Mouse (Mus musculus) thymus, postnatal 0 days (tissue): ENCODE data around the gene Krit1. TPM values are rescaled to one million over a fixed set of nuclear protein-coding genes. Genes with fewer than 3 reads are reported as not detected.
"Not testable (repeated sequence)": the region's sequence is repeated elsewhere in the genome, so short reads cannot be mapped to it uniquely, and the experiment has no call there.

Experiments used
- DNase-seq: peaks from one replicate; pipeline ENCODE4 v3.0.0-alpha.2; 2015; ENCODE audit warnings: low spot score
- polyA plus RNA-seq: library from polyadenylated mRNA; unstranded; fragments of >200 nt; fragmentation: Nextera tagmentation; extraction: Ambion mirVana; gene quantifications from 2 replicates; pipeline ENCODE4 v1.2.1, GENCODE M21; 2015

Gene Krit1
- polyA plus RNA-seq = 48.7 and 60.6 TPM in 2 replicates

DNA sequence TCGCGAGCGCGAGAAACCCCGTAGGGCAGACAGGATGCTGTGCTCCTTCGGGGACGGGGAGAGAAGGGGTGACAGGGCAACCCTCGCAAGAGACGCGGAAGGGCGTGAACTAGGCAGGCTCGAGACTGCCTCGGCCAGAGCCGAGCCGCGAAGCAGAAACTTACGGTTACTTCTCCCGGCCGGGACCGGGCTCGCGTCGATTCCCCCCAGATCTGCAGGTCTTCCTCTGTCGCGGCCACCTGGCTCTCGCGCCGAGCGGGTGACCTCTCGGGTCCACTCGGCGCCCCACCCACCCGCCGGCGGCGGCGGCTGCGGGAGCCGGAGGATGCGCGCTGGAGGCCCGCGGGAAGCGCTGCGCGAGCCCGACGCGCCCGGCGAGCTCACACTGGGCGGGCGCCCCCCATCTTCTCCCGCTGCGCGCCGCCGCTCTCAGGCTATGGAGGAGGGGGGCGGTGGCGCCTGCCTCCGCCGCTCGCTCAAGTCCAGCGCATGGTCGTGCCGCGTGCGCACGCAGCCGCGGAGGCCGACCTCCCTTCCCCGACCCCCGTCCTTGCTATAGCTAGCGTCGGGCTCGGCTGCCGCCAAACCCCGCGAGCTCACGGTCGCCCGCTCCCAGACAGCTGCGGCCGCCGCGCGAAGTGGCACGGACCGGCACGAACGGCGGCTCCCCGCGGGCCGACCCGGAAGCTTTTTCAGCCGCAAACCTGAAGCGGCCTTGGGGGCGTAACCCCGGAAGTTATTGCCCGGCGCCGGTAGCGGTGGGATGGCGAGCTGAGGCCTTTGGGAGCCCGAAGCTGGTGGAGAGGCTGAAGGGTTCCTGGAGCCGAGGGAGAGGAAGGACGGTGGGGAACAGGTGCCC is at the start of gene Krit1, which contains the start of gene Ankib1:
Gene Krit1, plus strand, starts transcription at position 752 of the 859 bp plus-strand sequence.
Gene Ankib1, minus strand, starts transcription at position 493 of the 859 bp plus-strand sequence.
- peak; percentile 88 for DNase-seq

DNA sequence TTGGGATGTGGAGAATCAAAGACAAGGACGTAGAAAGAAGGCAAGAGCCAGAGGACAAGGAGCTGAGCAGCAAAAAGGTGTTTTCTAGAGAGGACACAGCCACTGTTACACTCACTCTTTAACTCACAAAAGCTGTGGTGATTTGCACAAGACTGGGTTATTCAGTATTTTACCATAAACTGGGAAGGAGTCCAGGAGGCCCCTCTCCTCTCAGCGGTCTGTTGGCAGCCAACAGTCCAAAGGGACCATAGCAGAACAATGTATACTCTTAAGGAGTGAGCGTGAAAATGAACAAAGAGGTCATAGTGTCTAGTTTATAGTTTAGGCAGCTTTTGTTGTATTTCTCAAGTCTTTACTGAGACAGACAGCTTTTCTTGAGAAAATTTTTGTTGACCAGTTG is 31.5 kb upstream of the Krit1 start:
- no peak for DNase-seq

DNA sequence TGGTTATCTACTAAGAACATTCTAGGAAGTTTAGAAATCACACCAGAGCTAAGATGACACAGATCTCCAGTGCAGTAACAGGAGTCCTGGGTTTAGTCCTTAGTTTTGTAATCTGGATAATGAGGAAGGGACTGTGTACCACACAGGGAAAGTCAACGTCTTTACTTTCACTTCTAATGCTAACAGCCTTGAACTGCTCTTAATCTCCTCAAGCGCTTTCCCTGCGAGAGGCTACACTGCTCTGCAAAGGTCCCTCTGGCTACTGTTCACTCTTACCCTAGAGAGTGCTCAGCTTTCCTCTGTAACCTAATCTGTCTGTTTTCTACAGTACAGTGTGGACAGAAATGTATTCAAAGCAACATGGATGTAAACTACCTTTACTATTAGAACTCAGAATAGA is 31.0 kb upstream of the Krit1 start:
- no peak for DNase-seq

DNA sequence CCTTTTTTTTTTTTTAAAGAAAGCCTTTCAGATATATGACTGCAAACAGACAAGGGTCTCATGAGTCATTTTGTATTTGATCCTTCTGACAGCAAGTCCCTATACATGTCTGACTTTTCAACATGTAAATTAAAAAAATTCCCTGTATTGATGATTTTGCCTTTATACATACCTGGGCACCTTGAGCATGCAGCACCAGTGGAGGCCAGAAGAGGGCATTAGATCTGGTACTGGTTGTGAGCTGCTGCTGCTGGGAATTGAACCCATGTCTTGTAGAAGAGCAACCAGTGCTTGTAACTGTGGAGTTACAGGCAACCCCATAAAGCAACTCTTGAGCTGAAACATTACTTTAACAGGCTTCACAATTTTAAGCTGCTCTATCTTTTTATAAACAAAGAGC is 20.3 kb upstream of the Krit1 start:
- DNase-seq = peak; percentile 17

DNA sequence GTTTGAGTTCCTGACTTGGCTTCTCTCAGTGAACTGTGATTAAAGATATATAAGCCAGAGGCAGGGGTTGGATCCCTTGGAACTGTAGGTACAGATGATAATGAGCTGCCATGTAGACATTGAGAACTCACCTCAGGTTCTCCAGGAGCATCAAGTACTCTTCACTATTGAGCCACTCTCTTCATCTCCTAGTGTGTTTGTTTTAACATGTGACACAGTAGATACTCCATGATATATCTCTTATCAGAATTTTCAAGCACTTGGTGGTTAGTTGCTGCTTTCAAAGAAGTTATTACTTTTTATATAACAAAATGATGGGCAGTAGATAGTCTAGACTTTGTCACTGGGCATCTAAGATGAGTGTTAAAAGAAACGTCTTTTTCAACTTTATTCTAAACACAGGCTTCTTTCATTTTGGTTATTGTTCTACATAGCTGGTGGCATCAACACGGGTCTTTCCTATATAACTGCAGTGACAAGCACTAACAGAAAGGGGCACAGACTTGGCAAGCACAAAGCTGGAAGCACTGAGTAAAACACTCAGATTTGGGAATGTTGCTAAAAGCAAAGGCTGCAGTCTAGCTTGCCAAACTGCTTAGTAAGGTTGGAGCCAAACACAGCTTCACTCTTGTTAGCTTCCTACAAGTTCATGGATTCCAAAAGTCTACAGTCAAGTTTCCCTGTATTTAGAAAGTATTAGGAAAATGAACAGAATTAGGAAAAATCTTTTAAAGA is 18.9 kb upstream of the Krit1 start:
- DNase-seq = no peak

DNA sequence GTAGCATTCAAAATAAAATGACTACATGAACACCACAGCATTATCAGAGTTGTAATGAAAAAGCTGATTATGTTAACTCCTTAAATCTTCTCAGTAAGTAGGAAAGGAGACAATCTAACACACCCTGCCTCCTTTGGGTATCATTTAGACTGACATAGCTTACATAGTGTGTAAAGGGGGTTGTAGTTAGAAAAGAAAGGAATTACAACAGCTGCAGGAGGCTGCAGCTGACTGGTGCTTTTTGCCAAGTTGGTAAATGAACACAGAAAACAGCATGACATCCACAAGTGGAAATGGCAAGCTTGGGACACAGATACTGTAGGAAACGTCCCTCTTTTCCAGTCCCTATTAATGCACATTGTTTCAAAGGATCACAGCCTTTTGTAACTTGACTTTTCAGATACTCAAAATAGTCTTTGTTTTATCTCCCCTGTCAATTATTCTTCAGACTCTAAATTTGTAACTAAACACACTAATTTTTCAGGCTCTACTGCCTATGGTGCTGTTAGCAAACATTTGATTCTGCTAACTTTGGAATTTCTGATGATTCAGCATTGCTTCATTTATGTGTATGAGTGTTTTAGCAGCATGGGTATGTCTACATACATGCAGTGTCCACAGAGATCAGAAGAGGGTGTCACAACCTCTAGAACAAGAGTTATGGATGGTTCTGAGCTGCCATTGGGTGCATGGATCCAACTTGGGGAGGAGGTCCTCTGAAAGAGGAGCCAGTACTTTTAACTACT is 18.1 kb upstream of the Krit1 start:
- no peak for DNase-seq

DNA sequence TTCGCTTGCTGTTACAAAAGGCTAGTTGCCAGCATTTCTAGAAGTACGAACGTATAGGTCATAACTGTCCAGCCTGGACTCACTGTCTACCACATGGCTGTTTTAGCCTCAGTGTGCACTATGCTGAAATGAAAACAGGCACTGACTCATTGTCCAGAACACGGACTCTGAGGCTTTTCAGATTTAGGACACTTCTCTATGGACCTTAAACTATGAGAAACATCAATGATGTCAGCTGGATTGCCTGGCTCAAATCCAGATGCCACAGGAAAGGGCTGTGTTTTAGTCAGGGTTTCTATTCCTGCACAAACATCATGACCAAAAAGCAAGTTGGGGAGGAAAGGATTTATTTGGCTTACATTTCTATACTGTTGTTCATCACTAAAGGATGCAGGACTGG is 15.4 kb upstream of the Krit1 start:
- no peak for DNase-seq

DNA sequence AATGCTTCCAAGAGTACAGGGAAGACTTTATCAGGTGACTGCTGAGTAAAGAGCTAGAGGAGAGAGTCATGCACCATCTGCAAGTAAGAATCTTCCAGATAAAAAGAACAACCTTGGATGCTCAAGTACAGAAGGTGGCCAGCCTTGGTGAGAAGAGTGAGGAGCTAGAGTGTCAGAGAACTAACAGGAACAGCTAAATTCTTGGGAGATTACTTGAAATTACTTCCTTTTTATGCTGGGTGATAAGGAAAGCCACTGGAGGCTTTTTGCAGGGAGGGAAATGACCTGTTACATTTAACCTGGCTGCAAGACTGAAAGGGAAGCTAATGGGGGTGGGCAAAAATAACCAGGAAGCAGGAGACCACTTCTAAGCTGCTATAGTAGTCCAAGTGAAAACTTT is 11.9 kb upstream of the Krit1 start:
- DNase-seq = no peak

DNA sequence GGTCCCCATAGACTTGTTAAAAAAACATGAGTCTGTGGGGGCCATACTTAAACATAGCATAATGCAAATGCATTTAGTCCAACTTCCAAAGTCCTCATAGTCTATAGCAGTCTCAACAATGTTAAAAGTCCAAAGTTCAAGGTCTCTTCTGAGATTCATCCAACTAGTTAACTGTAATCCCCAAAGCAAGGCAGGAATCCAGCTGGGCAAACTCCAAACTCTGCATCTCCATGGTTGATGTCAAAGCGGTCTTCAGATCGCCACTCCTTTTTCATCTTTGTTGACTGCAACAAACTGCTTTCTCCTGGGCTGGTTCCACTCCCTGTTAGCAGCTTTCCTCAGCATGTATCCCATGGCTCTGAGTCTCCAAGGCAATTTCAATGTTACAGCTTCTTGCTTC is 5.9 kb upstream of the Krit1 start:
- not testable (repeated sequence) for DNase-seq

DNA sequence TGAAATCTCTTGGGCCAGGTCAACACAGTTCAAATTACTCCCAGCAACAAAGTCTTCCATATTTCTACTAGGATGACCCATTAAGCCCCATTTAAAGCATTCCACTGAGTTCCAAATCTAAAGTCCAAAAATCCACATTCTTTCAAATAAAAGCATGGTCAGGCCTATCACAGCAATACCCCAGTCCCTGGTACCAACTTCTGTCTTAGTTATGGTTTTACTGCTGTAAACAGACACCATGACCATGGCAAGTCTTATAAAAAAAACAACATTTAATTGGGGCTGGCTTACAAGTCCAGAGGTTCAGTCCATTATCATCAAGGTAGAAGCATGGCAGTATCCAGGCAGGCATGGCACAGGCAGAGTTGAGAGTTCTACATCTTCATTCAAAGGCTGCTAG is 4.3 kb upstream of the Krit1 start:
- not testable (repeated sequence) for DNase-seq

DNA sequence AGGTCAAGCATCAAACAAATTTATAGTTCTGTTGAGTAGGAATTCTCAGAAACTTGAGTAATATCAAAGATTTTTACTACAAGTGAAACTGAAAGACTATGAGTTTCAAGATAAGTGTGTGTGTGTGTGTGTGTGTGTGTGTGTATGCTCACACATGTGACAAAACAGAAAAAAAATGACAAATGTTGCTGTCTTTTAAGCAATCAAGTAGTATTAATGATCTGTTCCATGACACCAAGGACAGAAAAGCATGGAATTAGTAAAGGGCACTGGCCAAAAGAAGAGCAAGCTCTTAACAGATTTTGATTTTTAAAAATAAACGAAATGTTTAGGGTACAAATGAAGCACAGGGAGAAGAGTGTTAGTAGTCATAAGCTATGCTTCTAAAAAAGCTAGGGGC is 2.9 kb upstream of the Krit1 start:
- no peak for DNase-seq

DNA sequence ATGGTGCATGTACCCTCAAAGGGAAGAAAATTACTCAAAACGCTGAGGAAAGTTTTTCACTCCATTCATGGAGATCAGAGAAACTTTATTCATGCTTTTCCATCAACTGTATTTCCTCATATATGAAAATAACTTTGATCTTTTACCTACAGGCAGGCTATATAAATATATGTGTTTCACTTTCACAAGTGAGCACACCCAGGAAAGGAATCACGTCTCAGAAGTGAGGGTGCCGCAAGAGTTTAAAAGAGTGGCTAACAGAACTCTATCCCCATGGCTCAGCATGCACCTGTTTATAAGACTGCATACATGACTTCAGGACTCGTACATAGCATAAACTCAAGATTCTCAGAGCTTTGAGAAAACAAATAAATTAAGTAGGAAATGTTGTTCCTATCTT is 2.1 kb upstream of the Krit1 start:
- DNase-seq = no peak

DNA sequence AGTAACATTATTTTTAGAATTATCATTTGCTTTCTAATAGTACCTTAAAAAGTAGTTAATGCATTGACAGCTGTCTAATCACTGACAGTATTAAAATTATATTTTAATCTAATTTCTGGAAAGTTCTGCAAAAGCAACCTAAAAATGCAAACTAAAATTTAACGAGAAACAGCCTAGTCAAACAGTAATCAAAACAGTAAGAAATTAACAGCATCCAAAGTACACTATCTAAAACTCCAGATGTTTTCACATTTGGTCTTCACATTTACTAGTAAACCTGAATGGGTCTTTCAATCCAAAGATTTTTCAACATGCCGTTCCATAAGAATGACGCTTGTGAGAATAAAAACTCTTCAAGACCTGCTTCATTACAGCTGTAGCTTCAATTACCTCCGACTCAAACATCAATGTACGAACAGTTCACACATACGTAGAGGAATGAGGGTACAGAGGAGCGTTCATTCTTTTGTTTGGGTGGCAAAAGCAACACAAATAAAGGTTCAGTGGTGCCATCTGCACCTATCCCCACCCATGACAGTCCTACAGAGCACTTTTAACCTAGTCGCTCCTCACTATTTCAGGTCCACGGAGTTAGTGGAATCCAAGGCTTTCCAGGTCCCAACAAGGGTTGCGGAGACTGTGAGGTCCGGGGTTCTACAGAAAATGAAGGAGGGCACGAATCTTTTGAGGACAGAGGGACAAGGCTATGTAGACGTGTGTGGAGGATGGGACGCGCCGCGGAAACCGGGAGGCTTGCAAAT is 1.1 kb upstream of the Krit1 start:
- DNase-seq = no peak

DNA sequence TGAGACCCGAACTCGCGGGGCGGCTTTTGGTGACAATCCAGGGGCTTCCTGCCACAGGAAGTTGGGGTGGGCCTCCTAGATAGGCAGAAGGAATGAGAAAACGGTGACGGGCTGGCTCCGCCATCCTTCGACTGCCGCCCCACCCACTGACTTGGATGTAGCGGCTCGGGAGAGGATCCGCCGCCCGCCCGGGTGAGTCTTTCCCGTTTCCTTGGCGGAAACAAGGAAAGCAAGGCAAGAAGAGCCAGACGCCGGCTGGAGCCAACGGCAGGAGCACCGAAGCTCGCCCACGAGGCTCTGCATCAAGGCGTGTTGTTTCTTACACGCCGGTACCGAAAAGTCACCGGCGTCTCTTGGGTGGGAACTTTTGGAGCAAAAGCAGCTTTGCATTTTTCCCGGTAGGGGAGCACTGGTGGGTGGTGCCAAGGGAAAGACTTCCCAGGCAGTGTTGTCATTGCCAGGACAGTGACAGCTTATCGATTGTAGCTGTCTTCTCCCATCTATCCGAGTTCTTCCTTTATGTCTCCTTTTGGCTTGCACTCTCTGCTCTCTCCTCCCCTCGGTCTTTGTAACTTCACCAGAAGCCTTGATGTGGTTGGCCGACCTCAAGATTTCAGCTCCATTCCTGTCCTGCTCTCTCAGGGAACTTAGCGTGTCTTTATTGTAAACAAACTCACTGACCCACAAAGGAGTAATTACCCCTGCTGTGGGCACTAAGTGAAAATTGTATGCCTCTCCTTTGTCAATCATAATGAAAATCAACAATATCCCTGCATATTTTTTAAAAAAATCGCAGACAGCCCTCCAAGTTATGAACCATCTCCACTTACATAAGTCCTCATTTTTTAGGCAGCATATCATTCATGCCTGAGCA is 545 bp downstream of the Krit1 start:
- DNase-seq = peak; percentile 48

DNA sequence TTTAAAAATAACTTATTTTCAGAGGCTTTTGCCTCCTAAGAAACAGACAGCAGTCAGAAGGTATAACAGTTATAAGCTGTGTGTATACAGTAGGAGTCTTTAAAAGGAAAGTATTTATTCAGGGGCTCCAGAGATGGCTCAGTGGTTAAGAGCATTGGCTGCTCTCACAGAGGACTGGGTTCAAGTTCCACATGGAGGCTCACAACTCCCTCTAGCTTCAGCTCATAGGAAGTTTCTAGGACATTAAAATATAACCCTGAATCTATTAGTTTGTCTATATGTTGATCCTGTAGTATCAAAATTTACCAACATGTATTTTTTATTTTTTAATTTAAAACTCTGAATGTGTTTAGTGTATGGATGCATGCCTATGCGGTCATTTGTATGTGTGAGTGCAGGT is 5.5 kb downstream of the Krit1 start:
- DNase-seq = no peak

DNA sequence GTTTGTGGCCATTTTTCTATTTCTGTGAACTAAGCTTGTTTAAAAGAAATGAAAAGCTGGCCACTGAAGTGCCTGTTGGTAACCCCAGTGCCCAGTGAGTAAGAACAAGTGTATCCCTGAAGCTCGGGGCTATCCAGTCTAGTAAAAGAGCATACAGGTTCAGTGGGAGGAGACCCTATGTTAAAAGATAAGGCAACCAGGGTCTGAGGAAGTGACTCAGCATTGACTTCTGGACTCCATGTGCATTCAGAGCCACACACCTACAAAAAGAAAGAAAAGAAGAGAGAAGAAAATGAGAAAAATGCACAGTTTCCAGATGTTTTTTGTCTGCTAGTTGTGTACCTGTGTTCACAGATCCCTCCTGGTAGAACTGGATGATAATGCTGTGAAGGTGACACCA is 31.1 kb downstream of the Krit1 start:
- DNase-seq = no peak

DNA sequence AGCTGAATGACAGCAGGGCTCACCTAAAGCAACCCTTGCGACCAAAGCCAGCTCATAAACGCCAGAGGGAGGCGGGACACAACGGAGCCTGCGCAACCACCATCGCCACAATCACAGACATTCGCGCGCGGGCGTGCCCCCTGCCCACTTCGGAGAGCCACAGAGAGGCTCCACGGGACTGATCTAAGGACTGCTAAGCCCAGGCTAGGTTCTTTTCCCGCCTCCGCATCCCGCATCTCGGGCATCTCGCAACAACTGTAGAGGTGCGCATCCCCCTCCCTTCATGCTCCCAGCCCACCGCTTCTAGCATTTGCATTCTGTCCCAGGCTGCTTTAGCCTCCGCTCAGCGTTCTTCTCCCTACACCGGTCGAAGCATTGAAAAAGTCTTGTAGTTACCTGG is 42.0 kb downstream of the Krit1 start, which contains the start of gene Lrrd1:
Gene Lrrd1, plus strand, starts transcription at position 148 of the 400 bp plus-strand sequence.
- DNase-seq = no peak

DNA sequence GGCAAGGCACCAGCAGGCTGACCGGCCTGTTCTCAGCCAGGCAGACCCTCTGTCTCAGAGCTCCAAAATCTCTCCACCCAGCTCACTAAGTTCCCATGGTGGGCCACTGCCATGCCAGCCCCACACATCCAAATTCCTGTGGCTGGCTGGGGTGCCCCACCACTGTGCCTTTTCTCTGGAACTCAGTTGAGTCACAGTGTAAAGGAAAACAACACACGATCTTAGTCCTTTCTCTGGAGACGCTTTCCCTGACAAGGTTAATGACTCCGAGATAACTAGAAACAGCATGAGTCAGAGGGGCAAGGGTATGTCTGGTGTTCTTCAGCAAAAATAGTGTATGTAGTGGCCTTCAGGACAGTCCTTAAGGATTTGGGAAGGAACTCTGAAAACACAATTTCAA is 67.2 kb downstream of the Krit1 start:
- DNase-seq = no peak

DNA sequence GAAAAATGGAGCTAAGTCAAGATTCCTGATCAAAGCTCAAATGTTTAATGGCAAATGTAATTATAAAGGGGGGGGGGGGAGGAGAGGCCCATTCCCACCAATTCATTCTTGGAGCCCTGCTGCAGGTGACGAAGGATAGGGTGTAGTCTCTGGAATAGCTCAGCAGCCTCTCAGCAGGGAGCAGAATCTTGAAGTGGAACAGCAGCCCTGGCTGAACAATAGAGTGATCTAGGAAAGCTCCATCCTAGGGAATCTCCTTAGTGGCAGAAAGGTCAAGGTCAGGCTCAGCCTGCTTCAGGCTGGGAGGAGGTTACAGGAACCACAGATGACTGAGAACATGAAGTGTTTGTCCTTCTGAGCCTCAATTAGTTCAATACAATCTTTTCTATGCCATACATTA is 69.4 kb downstream of the Krit1 start:
- DNase-seq = no peak

DNA sequence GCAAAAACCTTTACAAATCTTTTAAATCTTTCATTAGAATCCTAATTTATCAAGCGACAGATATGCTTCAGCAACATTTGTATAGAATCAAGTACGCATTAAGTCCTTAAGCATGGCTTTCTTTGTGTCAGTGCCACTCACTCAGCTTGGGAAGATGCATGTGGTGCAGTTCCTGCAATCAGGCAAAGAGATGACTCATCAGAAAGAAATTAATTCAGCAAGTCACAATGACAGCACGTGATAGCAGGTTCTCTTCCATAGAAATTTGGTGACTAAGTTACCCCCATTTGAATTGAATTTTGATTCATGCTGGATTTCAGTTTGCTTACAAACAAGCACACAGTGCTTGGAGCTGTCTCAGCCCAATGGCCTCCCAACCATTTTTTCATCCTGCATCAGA is 70.5 kb downstream of the Krit1 start:
- DNase-seq = no peak
